Mouse (Mus musculus): Measurements from ENCODE around the gene Mindy1.

Gene Mindy1

GRCm38 (mm10) chr3:95269789-95270188 lies 11.4 kb upstream of the Mindy1 start:
- no peak for DNase-seq

- no peak for DNase-seq
These were observed 10.3 kb upstream of the Mindy1 start for GRCm38 (mm10) chr3:95270766-95271364.

GRCm38 (mm10) chr3:95273471-95273870 lies 7.7 kb upstream of the Mindy1 start:
- no peak for DNase-seq

- no peak for DNase-seq
These were observed 6.7 kb upstream of the Mindy1 start for GRCm38 (mm10) chr3:95274453-95274852.

- DNase-seq: no peak
These were observed 6.0 kb upstream of the Mindy1 start for GRCm38 (mm10) chr3:95275161-95275560.

- DNase-seq: no peak
These were observed 4.7 kb upstream of the Mindy1 start for GRCm38 (mm10) chr3:95276428-95276934.

GRCm38 (mm10) chr3:95277149-95277551 lies 4.0 kb upstream of the Mindy1 start:
- no peak for DNase-seq

GRCm38 (mm10) chr3:95280747-95281146 lies 398 bp upstream of the Mindy1 start:
- no peak for DNase-seq

GRCm38 (mm10) chr3:95282381-95282864 lies 1.3 kb downstream of the Mindy1 start:
- peak; percentile 66 for DNase-seq

GRCm38 (mm10) chr3:95282865-95283588 lies 1.9 kb downstream of the Mindy1 start:
- DNase-seq: peak; percentile 63

GRCm38 (mm10) chr3:95283589-95283941 lies 2.4 kb downstream of the Mindy1 start:
- DNase-seq: no peak

GRCm38 (mm10) chr3:95284062-95284461 lies 2.9 kb downstream of the Mindy1 start:
- DNase-seq: no peak

GRCm38 (mm10) chr3:95284501-95285281 lies 3.5 kb downstream of the Mindy1 start:
- DNase-seq: no peak

- DNase-seq: no peak
These were observed 4.2 kb downstream of the Mindy1 start for GRCm38 (mm10) chr3:95285390-95285789.

- no peak for DNase-seq
These were observed 4.9 kb downstream of the Mindy1 start for GRCm38 (mm10) chr3:95286011-95286410.

GRCm38 (mm10) chr3:95286510-95286909 lies 5.4 kb downstream of the Mindy1 start:
- DNase-seq: no peak

- no peak for DNase-seq
These were observed 6.4 kb downstream of the Mindy1 start for GRCm38 (mm10) chr3:95287541-95287940.

GRCm38 (mm10) chr3:95289419-95289818 lies 8.3 kb downstream of the Mindy1 start:
- no peak for DNase-seq

- no peak for DNase-seq
These were observed 9.0 kb downstream of the Mindy1 start for GRCm38 (mm10) chr3:95290156-95290555.

- no peak for DNase-seq
These were observed 9.9 kb downstream of the Mindy1 start for GRCm38 (mm10) chr3:95291041-95291440.

- no peak for DNase-seq
These were observed 11.8 kb downstream of the Mindy1 start for GRCm38 (mm10) chr3:95292899-95293298.

- DNase-seq: no peak
These were observed 12.4 kb downstream of the Mindy1 start for GRCm38 (mm10) chr3:95293537-95293936.

GRCm38 (mm10) chr3:95294316-95294715 lies 13.2 kb downstream of the Mindy1 start:
- DNase-seq: no peak

GRCm38 (mm10) chr3:95294718-95295117 lies 13.6 kb downstream of the Mindy1 start:
- DNase-seq: no peak
